Comparison of ENCODE assay signal across 13 mouse cellular contexts in genomic region chr13:13025872-13026271, GRCm38 (mm10). TPM values are rescaled to one million over a fixed set of nuclear protein-coding genes. Genes with fewer than 3 reads are reported as not detected.
"Had no signal": no experiment of that assay in that cellular context is flagged by ENCODE, and none has a peak within 500 bp of the region (broad histone marks: within the 10 kb centered on the region; RNA-seq: fewer than 3 reads in every experiment).

No protein-coding gene starts in this region.

RNA-seq across cellular contexts. Expression of gene Prl2c2, which starts 20.7 kb away (rescaled TPM):
- total RNA-seq: megakaryocyte, adult 5-6 weeks; megakaryocyte-erythroid progenitor cell, adult 5-6 weeks had no signal
- polyA plus RNA-seq: lung, adult 2 months; lung, embryonic 15.5 days; lung, postnatal 0 days; midbrain, embryonic 10.5 days; midbrain, embryonic 12.5 days; midbrain, embryonic 14.5 days; midbrain, embryonic 16.5 days; neural tube, embryonic 11.5 days; neural tube, embryonic 13.5 days; neural tube, embryonic 15.5 days; small intestine, adult 2 months had no signal
